Mouse (Mus musculus) C2C12 (cell line): Measurements from ENCODE around the gene Zfyve26.

ENCODE experiments used
- CTCF ChIP-seq: IDR thresholded peaks from one replicate; pipeline ENCODE4 v1.5.1; 2011; ENCODE audit not compliant: control insufficient read depth, insufficient read depth, insufficient read length
- MAX ChIP-seq: IDR thresholded peaks from one replicate; pipeline ENCODE4 v1.6.1; 2011; ENCODE audit warnings: mild to moderate bottlenecking, control low read depth
- MYOD1 ChIP-seq: IDR thresholded peaks from one replicate; pipeline ENCODE4 v1.6.1; 2011; ENCODE audit warnings: low read depth; ENCODE audit not compliant: control insufficient read depth, insufficient read length

- TF ChIP-seq CTCF (no peak), MYOD1 (no peak), MAX (no peak)
These were observed 84.7 kb downstream of the Zfyve26 start for GRCm38 (mm10) chr12:79211447-79211846.
